Mouse (Mus musculus) cerebellum, postnatal 14 days (tissue): Measurements from ENCODE around the gene Ufc1.
"Not testable (repeated sequence)": the region's sequence is repeated elsewhere in the genome, so short reads cannot be mapped to it uniquely, and the experiment has no call there.

Source experiments
- DNase-seq, 2 experiments: peaks; one replicate each; pipeline ENCODE4 v3.0.0; 2021; ENCODE audit warnings: mixed read lengths in 2 of 2

The Ufc1 gene

DNA sequence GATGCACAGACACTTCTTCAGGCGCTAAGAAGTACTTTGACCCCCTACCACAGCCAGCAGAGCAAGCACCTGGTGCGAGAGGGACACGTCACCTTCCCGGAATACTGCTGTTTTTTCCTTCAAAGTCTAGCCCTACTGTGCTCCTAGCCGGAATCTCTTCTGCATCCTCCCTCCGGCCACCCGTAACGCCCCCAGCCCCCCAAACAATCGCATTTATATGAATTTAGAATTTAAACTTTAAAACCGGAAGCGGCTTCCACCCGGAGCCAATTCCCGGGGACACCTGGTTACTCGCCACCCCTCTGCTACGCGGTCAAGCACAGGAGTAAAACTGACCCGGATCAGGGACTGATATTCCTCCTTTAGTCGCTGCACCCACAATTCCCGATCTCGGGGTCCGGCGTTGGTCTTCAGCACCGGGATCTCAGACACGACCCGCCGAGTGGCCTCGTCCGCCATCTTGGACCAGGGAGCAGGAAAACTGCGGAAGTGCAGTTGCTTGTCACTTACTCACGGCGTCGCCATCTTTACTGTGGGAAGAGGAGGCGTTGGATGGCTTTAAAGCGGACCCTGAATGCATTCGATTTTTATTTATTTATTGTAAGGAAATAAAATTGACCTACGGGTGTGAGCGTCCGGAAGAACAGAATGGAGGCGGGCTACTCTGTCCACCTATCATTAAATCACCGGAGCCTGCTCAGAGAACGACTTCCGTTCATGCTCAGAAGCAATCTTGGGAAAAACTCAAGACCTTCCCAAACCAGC lies at the start of gene Ufc1:
TSS of gene Ufc1 (minus strand) at position 727 of the 765 bp plus-strand sequence.
- peak; percentile 85 to 88 for DNase-seq

GRCm38 (mm10) chr1:171343922-171344677 lies 49.3 kb upstream of the Ufc1 start:
- peak in 1 of 2 experiments; percentile 39 for DNase-seq

- DNase-seq = no peak
Measured at GRCm38 (mm10) chr1:171342262-171343207, 47.7 kb upstream of the Ufc1 start.

DNA sequence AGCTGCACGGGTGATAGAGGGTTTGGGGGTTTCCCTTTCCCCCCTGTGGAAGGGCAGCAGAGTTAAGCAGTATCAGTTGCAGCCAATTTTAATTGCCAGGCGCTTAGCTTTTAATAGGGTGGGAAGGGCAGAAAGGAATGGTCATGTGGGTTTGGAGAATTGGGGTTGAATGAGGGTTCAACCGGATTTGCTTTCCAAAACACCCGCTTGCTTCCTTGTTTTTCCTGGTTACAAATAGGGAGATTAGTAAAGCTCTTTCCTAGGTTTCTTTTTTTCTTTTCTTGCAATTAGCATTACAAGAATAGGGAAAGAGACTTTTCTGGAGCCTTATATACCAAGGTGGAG lies 35.4 kb upstream of the Ufc1 start:
- no peak for DNase-seq

DNA sequence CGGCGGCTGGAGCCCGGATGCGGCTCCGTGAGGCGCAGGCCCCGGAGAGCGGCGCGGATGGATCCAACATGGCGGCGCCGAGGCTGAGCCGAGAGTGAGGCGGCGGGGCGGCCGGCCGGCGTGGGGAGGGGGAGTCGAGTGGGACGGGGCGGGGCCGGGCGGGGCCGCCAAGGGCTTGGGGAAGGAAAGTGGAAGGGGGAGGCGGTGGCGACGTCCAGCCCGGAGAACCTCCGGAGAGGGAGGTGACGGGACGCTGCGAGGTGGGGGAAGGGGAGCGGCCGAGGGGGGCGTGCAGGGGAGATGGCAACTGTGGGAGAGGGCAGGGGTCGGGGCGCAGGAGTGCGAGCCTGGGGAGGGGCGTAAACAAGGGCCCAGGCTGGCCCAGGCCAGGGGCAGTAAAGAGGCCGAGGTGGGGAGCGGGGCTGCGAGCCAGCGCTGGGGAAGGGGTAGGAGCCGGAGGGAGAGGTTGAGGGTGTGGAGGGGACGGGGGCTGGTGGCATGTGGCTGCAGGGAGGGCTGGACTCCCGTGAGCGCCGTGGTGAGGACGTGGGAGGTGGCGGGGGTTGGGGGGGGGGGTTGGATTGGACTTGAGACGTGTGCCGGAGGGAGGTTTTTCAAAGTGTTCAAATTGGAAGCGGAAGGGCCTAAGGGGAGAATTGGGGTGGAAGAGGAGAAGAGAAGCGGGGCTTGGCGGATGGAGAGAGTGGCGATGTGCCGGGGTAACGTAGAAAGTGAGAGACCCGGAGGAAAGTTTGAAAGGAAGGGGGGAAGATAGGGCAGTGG lies 34.8 kb upstream of the Ufc1 start:
- peak; percentile 48 to 86 for DNase-seq

DNA sequence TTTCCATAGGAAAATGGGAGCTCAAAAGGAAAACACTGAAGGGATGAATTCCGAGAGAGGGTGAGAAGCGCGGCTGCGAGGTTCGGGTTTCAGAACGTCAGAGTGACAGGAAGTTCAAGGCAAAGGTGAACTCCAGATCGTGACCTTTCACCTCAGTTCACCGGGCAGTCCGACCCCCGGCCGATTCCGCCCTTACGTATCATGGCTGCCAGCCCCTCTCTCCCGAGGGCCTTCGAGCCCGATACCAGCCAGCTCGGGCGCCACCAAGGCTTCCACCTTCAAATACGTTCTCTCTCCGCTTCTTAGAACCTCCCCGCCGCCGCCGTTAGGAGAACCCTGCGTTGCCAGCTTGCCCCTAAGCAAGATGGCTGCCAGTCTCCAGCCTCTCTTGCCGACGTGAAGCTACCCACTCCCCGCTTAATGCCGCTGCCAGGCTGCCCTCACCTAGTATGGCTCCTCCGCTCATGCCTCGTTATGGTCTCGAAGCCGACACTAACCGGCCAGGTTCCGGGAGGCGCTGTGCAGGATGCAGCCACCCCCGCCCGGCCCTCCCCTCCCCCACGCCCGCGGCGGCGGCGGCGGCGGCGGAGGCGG lies 34.1 kb upstream of the Ufc1 start, which contains the start of gene Dedd:
TSS of gene Dedd (plus strand) at position 307 of the 594 bp plus-strand sequence.
- DNase-seq = peak; percentile 94

DNA sequence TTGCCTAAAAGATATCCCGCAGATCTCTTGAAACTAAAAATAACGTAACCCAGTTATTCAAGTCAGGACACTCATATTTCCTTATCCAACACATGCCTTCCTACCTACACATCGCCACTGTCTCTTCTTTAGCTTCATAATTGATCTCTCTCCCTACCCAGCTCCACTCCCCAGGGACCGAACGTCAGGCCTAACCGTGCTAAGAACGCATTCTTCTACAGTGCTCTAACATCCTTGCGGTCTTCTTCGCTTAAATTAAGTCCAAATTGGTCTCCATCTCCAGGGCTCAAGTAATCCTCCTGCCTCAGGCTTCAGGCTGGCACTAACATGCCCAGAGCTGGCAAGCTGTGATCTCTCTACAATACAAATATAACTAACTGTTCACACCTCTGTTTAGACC lies 33.4 kb upstream of the Ufc1 start:
- peak in 1 of 2 experiments; percentile 49 for DNase-seq

DNA sequence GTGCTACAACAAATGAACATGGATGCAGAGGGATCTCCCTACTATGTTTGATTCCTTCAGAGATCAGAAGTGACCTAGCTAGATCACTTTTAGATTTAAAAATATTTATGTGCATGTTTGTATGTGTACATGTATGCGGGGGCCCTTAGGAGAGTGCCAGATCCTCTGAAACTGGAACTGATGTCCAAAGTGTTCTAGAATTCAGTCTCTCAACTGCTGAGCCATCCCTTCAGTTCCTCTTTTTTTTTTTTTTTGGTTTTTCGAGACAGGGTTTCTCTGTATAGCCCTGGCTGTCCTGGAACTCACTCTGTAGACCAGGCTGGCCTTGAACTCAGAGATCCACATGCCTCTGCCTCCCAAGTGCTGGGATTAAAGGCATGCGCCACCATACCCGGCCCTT lies 31.8 kb upstream of the Ufc1 start:
- not testable (repeated sequence) for DNase-seq

DNA sequence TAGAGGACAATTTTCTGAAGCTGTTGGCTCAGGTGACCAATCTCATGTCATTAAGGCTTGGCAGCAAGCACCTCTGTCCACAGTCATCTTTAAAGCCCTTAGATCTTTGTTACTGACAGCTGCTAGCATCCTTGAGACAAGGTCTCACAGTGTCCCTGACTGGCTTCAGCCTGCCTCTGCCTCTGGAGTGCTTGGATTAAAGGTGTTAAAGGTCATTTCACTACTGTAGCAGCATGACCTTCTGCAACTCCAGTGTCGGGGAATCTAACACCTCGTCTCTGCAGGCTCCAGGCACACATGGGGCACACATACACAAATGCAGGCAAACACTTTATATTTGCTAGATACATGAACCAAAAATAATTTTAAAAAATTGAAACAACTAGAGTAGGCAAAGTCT lies 30.7 kb upstream of the Ufc1 start:
- no peak for DNase-seq

DNA sequence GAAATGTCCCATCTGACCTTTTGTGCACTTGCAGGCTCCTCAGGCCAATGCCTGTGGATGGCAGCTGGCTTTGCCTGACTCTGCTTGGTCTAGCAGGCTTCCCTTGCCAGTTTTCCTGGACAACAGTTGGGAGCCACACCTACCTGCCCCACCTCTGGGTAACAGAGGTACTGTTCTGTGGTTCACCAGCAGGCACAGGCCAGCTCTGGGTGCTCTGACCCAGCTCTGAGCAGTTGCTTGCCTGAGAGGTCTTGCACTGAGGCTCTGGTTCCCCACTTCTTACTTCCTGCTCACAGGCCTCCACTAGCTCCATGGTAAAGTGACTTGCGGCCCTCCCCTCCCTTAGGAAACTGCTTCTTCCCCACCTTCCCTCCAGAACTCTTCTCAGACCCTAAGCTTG lies 27.2 kb upstream of the Ufc1 start:
- DNase-seq = no peak

DNA sequence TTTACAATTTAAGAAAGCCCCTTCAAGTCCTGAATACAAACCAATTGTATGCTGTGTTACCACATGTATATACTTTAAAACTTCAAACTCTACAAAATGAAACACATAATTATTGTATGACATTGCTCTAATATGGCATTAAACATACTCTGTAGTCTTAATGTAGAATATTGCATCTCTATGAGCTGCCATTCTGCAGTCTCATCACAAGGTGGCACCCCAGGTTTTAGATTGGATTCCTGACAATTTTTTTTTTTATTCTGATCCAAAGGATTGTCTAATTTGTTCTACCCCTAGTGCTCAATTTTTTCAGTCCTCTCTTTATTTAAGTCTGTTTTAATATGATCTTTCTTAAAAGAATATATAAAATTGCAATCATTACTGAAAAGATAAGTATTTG lies 26.6 kb upstream of the Ufc1 start:
- peak; percentile 35 to 40 for DNase-seq

DNA sequence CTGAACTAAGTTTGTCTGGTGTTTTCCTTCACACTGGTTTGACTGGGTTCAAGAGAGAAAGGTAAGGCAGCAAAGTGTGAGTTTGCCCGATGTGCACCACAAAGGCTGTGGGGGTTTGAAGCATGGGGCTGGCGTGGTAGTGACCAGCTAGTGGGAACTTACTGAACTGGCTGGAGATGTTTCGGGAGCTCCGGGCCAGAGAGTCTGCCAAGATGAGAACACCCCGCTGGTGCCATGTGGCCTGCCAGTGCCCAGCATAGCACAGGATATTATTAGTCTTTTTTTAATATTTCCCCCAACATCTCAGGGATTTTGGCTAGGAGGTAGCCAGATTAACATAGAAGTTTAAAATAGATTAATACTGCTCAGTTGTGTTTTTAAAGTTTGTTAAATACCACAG lies 25.3 kb upstream of the Ufc1 start:
- peak; percentile 74 to 87 for DNase-seq

DNA sequence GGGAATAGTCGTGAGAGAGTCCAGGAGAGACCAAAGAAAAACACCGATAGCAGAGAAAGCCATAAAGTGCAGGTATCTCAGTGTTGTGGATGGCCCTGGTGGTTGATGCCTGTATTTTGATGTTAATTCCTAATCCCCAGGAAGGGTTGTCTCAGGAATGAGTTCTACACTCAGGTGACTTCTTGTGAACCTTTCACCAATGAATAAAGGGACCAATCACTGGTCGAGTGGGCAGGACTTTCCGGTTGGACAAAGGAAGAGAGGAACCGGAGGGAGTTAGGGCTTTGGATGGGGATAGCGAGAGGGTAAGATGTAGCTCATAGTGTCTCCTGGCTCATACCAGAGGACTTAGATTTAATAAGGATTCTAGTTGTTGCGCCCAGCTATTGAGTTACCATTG lies 24.9 kb upstream of the Ufc1 start:
- DNase-seq = peak in 1 of 2 experiments; percentile 36

GRCm38 (mm10) chr1:171309321-171309720 lies 14.5 kb upstream of the Ufc1 start:
- no peak for DNase-seq

- DNase-seq = not testable (repeated sequence)
Measured at GRCm38 (mm10) chr1:171306157-171306556, 11.3 kb upstream of the Ufc1 start.

GRCm38 (mm10) chr1:171298226-171298625 lies 3.4 kb upstream of the Ufc1 start:
- DNase-seq = no peak

- no peak for DNase-seq
Measured at GRCm38 (mm10) chr1:171295063-171295402, 209 bp upstream of the Ufc1 start.

DNA sequence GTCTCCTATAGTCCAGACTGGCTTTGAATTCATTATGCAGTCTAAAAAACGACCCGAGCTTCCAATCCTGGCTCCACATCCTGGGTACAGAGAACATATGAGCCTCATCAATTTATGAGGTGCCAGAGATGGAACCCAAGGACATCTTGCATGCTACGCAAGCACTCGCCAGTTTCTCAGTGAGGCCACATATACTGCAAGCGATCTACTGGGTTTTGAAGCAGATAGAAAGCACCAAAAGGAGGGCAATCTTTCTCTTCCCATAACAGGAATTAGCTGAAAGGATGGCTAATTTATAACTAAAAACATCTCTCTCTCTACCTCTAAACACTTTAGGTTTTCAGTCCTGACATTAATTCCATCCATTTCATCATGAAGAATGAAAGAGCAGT lies 922 bp downstream of the Ufc1 start:
- no peak for DNase-seq

DNA sequence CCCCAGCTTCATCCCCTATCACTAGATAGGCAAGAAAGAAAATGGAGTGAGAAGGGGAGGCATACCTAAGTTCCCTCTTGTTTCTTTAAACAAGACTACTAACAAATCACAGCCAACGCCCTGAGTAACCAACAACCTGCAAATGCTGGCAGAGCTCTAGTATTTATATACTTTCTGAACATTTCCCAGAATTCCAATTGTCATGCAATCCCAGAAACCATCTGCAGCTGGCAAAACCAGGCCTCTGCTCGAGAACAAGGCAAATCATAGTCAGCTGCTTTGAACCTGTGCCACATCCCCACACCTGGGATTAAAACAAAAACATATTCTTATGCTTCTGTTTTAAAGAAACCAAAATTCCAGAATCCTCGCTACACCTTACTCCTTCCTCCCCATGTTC lies 1.5 kb downstream of the Ufc1 start:
- no peak for DNase-seq

DNA sequence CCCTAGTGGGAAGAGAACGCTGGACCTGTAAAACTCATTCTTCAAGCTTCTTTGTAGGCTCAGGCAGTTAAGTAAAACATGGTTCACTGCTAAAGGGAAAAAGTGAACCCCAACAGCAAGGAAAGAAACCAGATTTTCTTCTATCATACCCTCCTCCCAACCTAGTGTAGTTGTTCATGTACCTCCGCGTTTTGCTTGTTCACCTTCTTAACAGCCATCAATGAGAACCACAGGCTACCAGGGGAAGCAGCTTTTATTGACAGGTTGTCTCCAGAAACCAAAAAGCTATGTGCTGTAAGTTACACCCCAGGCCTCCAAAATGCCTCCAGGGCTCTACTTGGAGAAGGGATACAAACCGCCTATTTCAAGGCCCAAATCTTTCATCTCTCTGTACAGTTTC lies 6.5 kb downstream of the Ufc1 start:
- DNase-seq = no peak

GRCm38 (mm10) chr1:171287136-171288081 lies 7.4 kb downstream of the Ufc1 start, which contains the start of gene Usp21:
Gene Usp21, minus strand, starts transcription at chr1:171287991.
- DNase-seq = peak; percentile 96 to 97
